Mouse (Mus musculus) gastrocnemius, postnatal 14 days (tissue): ENCODE measurements around the gene Dpy19l3. TPM values are rescaled to one million over a fixed set of nuclear protein-coding genes. Genes with fewer than 3 reads are reported as not detected.

Experiments
- DNase-seq: peaks from one replicate; pipeline ENCODE4 v3.0.0; 2021; ENCODE audit warnings: mixed read lengths
- intact Hi-C: fragments of 180-260 bp; cut with DNase I; formaldehyde crosslinking; loops from one replicate; pipeline ENCODE4 v1.15.1; 2025; ENCODE audit warnings: low total_unique reads
- total RNA-seq, 2 experiments: library from RNA; stranded (reverse); gene quantifications; 2 replicates each; pipeline ENCODE4 v1.2.3; 2021

Gene Dpy19l3
- total RNA-seq, 2 experiments from 2014 or later, result 7.1 to 9.0 TPM

- intact Hi-C loops, result no loop called here
- no peak for DNase-seq
Measured at GRCm38 (mm10) chr7:35699005-35699404, 55.2 kb downstream of the Dpy19l3 start.

- intact Hi-C loops, result no loop called here
- no peak for DNase-seq
Measured at GRCm38 (mm10) chr7:35698073-35698472, 56.2 kb downstream of the Dpy19l3 start.

- intact Hi-C loops, result no loop called here
- DNase-seq, result no peak
Measured at GRCm38 (mm10) chr7:35692641-35693040, 61.6 kb downstream of the Dpy19l3 start.

GRCm38 (mm10) chr7:35692117-35692516 lies 62.1 kb downstream of the Dpy19l3 start:
- intact Hi-C loops, result no loop called here
- no peak for DNase-seq

- intact Hi-C loops, result no loop called here
- DNase-seq, result no peak
Measured at GRCm38 (mm10) chr7:35688781-35689349, 65.4 kb downstream of the Dpy19l3 start.

GRCm38 (mm10) chr7:35688276-35688675 lies 66.0 kb downstream of the Dpy19l3 start:
- intact Hi-C loops, result no loop called here
- DNase-seq, result no peak

- DNase-seq, result no peak
- intact Hi-C loops, result no loop called here
Measured at GRCm38 (mm10) chr7:35687229-35687628, 67.0 kb downstream of the Dpy19l3 start.

- DNase-seq, result peak; percentile 62
- intact Hi-C loops, result no loop called here
Measured at GRCm38 (mm10) chr7:35686756-35687155, 67.5 kb downstream of the Dpy19l3 start.

GRCm38 (mm10) chr7:35686216-35686615 lies 68.0 kb downstream of the Dpy19l3 start:
- peak; percentile 50 for DNase-seq
- intact Hi-C loops, result no loop called here

GRCm38 (mm10) chr7:35683409-35684122 lies 70.7 kb downstream of the Dpy19l3 start:
- DNase-seq, result no peak
- intact Hi-C loops, result no loop called here

GRCm38 (mm10) chr7:35681559-35681958 lies 72.7 kb downstream of the Dpy19l3 start:
- intact Hi-C loops, result no loop called here
- no peak for DNase-seq

GRCm38 (mm10) chr7:35678976-35679375 lies 75.3 kb downstream of the Dpy19l3 start:
- DNase-seq, result no peak
- intact Hi-C loops, result no loop called here

GRCm38 (mm10) chr7:35668066-35669041 lies 85.9 kb downstream of the Dpy19l3 start:
- intact Hi-C loops, result no loop called here
- DNase-seq, result no peak

GRCm38 (mm10) chr7:35663790-35664376 lies 90.4 kb downstream of the Dpy19l3 start:
- no peak for DNase-seq
- intact Hi-C loops, result no loop called here

GRCm38 (mm10) chr7:35659173-35659572 lies 95.1 kb downstream of the Dpy19l3 start:
- DNase-seq, result no peak
- intact Hi-C loops, result no loop called here

GRCm38 (mm10) chr7:35657829-35658228 lies 96.4 kb downstream of the Dpy19l3 start:
- DNase-seq, result no peak
- intact Hi-C loops, result no loop called here

- no peak for DNase-seq
- intact Hi-C loops, result no loop called here
Measured at GRCm38 (mm10) chr7:35651583-35652270, 102.5 kb downstream of the Dpy19l3 start.

- DNase-seq, result peak; percentile 26
- intact Hi-C loops, result no loop called here
Measured at GRCm38 (mm10) chr7:35650716-35651410, 103.4 kb downstream of the Dpy19l3 start.

- intact Hi-C loops, result no loop called here
- DNase-seq, result peak; percentile 32
Measured at GRCm38 (mm10) chr7:35649071-35649470, 105.2 kb downstream of the Dpy19l3 start.
